Mouse (Mus musculus): ENCODE data around the gene Ttll12.

GRCm38 (mm10) chr15:83535890-83536231, 59.1 kb downstream of the Ttll12 start:
- TF ChIP-seq CTCF (IDR thresholded peaks at IDR 0.05; ENCODE audit: borderline replicate concordance, insufficient read depth, low read depth, low read length) (no peak), POLR2A (IDR thresholded peaks at IDR 0.05; ENCODE audit: borderline replicate concordance, insufficient read depth, low read length) (no peak)

Data from cerebellum, adult 2 months (tissue).